Mouse (Mus musculus): ENCODE data around the gene Usp27x. TPM values are rescaled to one million over a fixed set of nuclear protein-coding genes. Genes with fewer than 3 reads are reported as not detected.

Usp27x gene
- 0.91 TPM for total RNA-seq (2023)

GRCm38 (mm10) chrX:7375716-7376480, at the start of gene Usp27x:
Gene Usp27x, minus strand, starts transcription at chrX:7375830.

Other genes starting within 250 kb of the Usp27x start
- 8.6 TPM for gene Clcn5, start 56.5 kb downstream of the Usp27x start, total RNA-seq (2023)
- 8.7 TPM for gene Foxp3, start 197.8 kb upstream of the Usp27x start, total RNA-seq (2023)
- 21.7 TPM for gene Ppp1r3f, start 198.5 kb upstream of the Usp27x start, total RNA-seq (2023)
- 33.1 TPM for gene Ccdc22, start 229.7 kb upstream of the Usp27x start, total RNA-seq (2023)
- not detected for gene Cacna1f, start 231.3 kb upstream of the Usp27x start, total RNA-seq (2023)